Mouse (Mus musculus) bone marrow, adult 2 months (tissue): Measurements from ENCODE around the gene Pbld1.

ENCODE experiments used
- CTCF ChIP-seq: fragments of 200-500 bp; IDR thresholded peaks from 2 replicates; pipeline ENCODE4 v1.5.1; 2011; ENCODE audit warnings: low read length, control low read depth; ENCODE audit not compliant: control insufficient read depth, insufficient read depth
- POLR2A ChIP-seq: fragments of 200-500 bp; IDR thresholded peaks from 2 replicates; pipeline ENCODE4 v1.6.1; 2011; ENCODE audit warnings: low read depth, mild to moderate bottlenecking, control low read depth, low read length, borderline replicate concordance; ENCODE audit not compliant: control insufficient read depth

DNA sequence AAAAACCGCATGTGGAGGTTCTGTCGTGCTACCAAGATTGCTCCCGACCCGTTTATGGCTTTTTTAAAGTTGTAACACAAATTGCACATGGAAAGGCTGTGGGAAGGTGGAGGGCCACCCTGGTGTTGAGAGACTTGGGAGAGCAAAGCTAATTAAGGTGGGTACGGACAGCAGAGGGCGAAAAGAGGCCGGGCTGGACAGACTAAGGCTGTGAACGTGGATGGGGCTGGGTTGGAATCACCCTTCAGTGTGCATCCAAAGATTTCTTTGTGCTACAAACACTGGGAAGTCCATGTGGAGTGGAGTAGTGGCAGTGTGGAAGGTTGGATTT, 35.4 kb upstream of the Pbld1 start:
- peak; percentile 35; the same call in 1 of the 2 replicates for TF ChIP-seq CTCF
- TF ChIP-seq POLR2A = no peak
